Mouse (Mus musculus) thymus, postnatal 36 days (tissue): ENCODE data around the gene Vmn1r202.
"Not testable (repeated sequence)": the region's sequence is repeated elsewhere in the genome, so short reads cannot be mapped to it uniquely, and the experiment has no call there.

Experiments
- DNase-seq, 2 experiments: peaks; one replicate each; pipeline ENCODE4 v3.0.0; 2022; ENCODE audit warnings: mixed read lengths in 2 of 2

Vmn1r202 gene

GRCm38 (mm10) chr13:22505281-22505680, at the start of gene Vmn1r202:
Vmn1r202 (minus strand) TSS chr13:22505381.
- no peak for DNase-seq

- not testable (repeated sequence) for DNase-seq
Measured at GRCm38 (mm10) chr13:22552898-22553297, 47.7 kb upstream of the Vmn1r202 start, which contains the start of gene Vmn1r204. Vmn1r204 (plus strand) TSS chr13:22553198.

- DNase-seq = no peak
Measured at GRCm38 (mm10) chr13:22517814-22518213, 12.6 kb upstream of the Vmn1r202 start, which contains the start of gene Vmn1r203. Vmn1r203 (plus strand) TSS chr13:22518114.

GRCm38 (mm10) chr13:22502431-22502830, 2.8 kb downstream of the Vmn1r202 start:
- no peak for DNase-seq

- no peak for DNase-seq
Measured at GRCm38 (mm10) chr13:22471623-22472022, 33.6 kb downstream of the Vmn1r202 start, which contains the start of gene Vmn1r201. Vmn1r201 (plus strand) TSS chr13:22471923.

GRCm38 (mm10) chr13:22455145-22455544, 50.0 kb downstream of the Vmn1r202 start:
- DNase-seq = no peak
